Mouse (Mus musculus) MEL (cell line): ENCODE results near the gene Gmip. TPM values are rescaled to one million over a fixed set of nuclear protein-coding genes. Genes with fewer than 3 reads are reported as not detected.

Experiments
- DNase-seq: peaks from one replicate; pipeline ENCODE4 v3.0.0; 2011; ENCODE audit warnings: low read depth, low spot score
- H3K27ac ChIP-seq: 2 replicates; pipeline ENCODE4 v1.5.1; 2012; ENCODE audit warnings: low read depth, mild to moderate bottlenecking, control low read depth, low read length, moderate library complexity; ENCODE audit not compliant: control insufficient read depth
- H3K27me3 ChIP-seq, 2 experiments: fragments of 150-350 bp in 1 of 2; sonication (generic) in 1 of 2; 2 replicates each; pipeline ENCODE4 v1.6.1; 2012; ENCODE audit warnings: low read length in 2 of 2, mild to moderate bottlenecking in 2 of 2, improper control_type of control experiment in 1 of 2, moderate library complexity in 1 of 2; ENCODE audit not compliant: insufficient read depth in 2 of 2, control insufficient read depth in 1 of 2
- H3K36me3 ChIP-seq, 2 experiments: 2 replicates each; pipeline ENCODE4 v1.6.1; 2012 to 2014; ENCODE audit warnings: low read length in 2 of 2, improper control_type of control experiment in 1 of 2, inconsistent platforms in 1 of 2, mild to moderate bottlenecking in 1 of 2; ENCODE audit not compliant: insufficient read depth in 2 of 2, control insufficient read depth in 1 of 2
- H3K4me1 ChIP-seq, 2 experiments: fragments of 150-350 bp in 1 of 2; sonication (generic) in 1 of 2; 2 replicates each; pipeline ENCODE4 v1.6.1; 2012; ENCODE audit warnings: low read length in 2 of 2, improper control_type of control experiment in 1 of 2, mild to moderate bottlenecking in 1 of 2; ENCODE audit not compliant: insufficient read depth in 2 of 2, control insufficient read depth in 1 of 2
- H3K4me3 ChIP-seq, 2 experiments: fragments of 150-350 bp in 1 of 2; sonication (generic) in 1 of 2; 2 replicates each; pipeline ENCODE4 v1.5.1; 2012; ENCODE audit warnings: low read depth in 2 of 2, low read length in 2 of 2, mild to moderate bottlenecking in 2 of 2, moderate library complexity in 2 of 2, control low read depth in 1 of 2, improper control_type of control experiment in 1 of 2; ENCODE audit not compliant: control insufficient read depth in 1 of 2, insufficient read depth in 1 of 2
- H3K79me2 ChIP-seq: 2 replicates; pipeline ENCODE4 v1.6.1; 2012; ENCODE audit warnings: mild to moderate bottlenecking, low read length, moderate library complexity; ENCODE audit not compliant: control insufficient read depth, poor library complexity, insufficient read depth
- H3K9ac ChIP-seq: 2 replicates; pipeline ENCODE4 v1.6.1; 2012; ENCODE audit warnings: low read depth, mild to moderate bottlenecking, control low read depth, low read length, moderate library complexity; ENCODE audit not compliant: control insufficient read depth, poor library complexity, severe bottlenecking
- H3K9me3 ChIP-seq: fragments of 150-350 bp; sonication (generic); replicated peaks from 2 replicates; pipeline ENCODE4 v1.6.1; 2012; ENCODE audit warnings: mild to moderate bottlenecking, low read length, improper control_type of control experiment, moderate library complexity; ENCODE audit not compliant: insufficient read depth
- CHD1 ChIP-seq: IDR thresholded peaks from 2 replicates; pipeline ENCODE4 v1.6.1; 2012; ENCODE audit warnings: low read depth, mild to moderate bottlenecking, inconsistent platforms, low read length, improper control_type of control experiment
- CHD2 ChIP-seq: IDR thresholded peaks from 2 replicates; pipeline ENCODE4 v1.6.1; 2011; ENCODE audit warnings: low read length, improper control_type of control experiment
- ELF1 ChIP-seq: IDR thresholded peaks from 2 replicates; pipeline ENCODE4 v1.6.1; 2014; ENCODE audit warnings: low read depth, mild to moderate bottlenecking, inconsistent platforms, low read length, improper control_type of control experiment, moderate library complexity
- GATA1 ChIP-seq: IDR thresholded peaks from 2 replicates; pipeline ENCODE4 v1.6.1; 2011; ENCODE audit warnings: low read depth, low read length, improper control_type of control experiment
- JUND ChIP-seq: IDR thresholded peaks from 2 replicates; pipeline ENCODE4 v1.6.1; 2011; ENCODE audit warnings: low read depth, mild to moderate bottlenecking, improper control_type of control experiment, low read length
- KAT2A ChIP-seq: conservative IDR thresholded peaks from 2 replicates; pipeline ENCODE4 v1.6.1; 2012; ENCODE audit warnings: low read depth, low read length, improper control_type of control experiment, inconsistent platforms
- MAFK ChIP-seq: IDR thresholded peaks from 2 replicates; pipeline ENCODE4 v1.6.1; 2011; ENCODE audit warnings: low read depth, mild to moderate bottlenecking, low read length, improper control_type of control experiment, borderline replicate concordance
- MAX ChIP-seq: IDR thresholded peaks from 2 replicates; pipeline ENCODE4 v1.6.1; 2011; ENCODE audit warnings: low read length, improper control_type of control experiment
- MAZ ChIP-seq: IDR thresholded peaks from 2 replicates; pipeline ENCODE4 v1.6.1; 2012; ENCODE audit warnings: low read depth, mild to moderate bottlenecking, inconsistent platforms, low read length, improper control_type of control experiment
- MEF2A ChIP-seq: IDR thresholded peaks from 2 replicates; pipeline ENCODE4 v1.6.1; 2014; ENCODE audit warnings: low read depth, mild to moderate bottlenecking, inconsistent platforms, low read length, improper control_type of control experiment; ENCODE audit not compliant: poor library complexity, insufficient replicate concordance, severe bottlenecking; ENCODE audit errors: extremely low read depth
- MXI1 ChIP-seq: IDR thresholded peaks from 2 replicates; pipeline ENCODE4 v1.6.1; 2011; ENCODE audit warnings: mild to moderate bottlenecking, low read depth, low read length, improper control_type of control experiment
- MYB ChIP-seq: IDR thresholded peaks from 2 replicates; pipeline ENCODE4 v1.6.1; 2011; ENCODE audit warnings: mild to moderate bottlenecking, low read depth, low read length, improper control_type of control experiment
- NRF1 ChIP-seq: IDR thresholded peaks from 2 replicates; pipeline ENCODE4 v1.6.1; 2014; ENCODE audit warnings: low read depth, mild to moderate bottlenecking, inconsistent platforms, low read length, improper control_type of control experiment, moderate library complexity; ENCODE audit not compliant: poor library complexity, insufficient read depth, severe bottlenecking
- POLR2AphosphoS2 ChIP-seq: IDR thresholded peaks from 2 replicates; pipeline ENCODE4 v1.6.1; 2011; ENCODE audit warnings: low read length, improper control_type of control experiment
- POLR2AphosphoS5 ChIP-seq: IDR thresholded peaks from 2 replicates; pipeline ENCODE4 v1.6.1; 2012; ENCODE audit warnings: low read depth, borderline replicate concordance, mild to moderate bottlenecking, inconsistent platforms, low read length, moderate library complexity, mixed read lengths
- SMC3 ChIP-seq: IDR thresholded peaks from 2 replicates; pipeline ENCODE4 v1.6.1; 2011; ENCODE audit warnings: low read depth, low read length, improper control_type of control experiment
- TBP ChIP-seq: IDR thresholded peaks from 2 replicates; pipeline ENCODE4 v1.8.0; 2011; ENCODE audit warnings: low read depth, low read length, improper control_type of control experiment
- UBTF ChIP-seq: IDR thresholded peaks from 2 replicates; pipeline ENCODE4 v1.6.1; 2012; ENCODE audit warnings: low read depth, mild to moderate bottlenecking, inconsistent platforms, low read length, improper control_type of control experiment, moderate library complexity, borderline replicate concordance; ENCODE audit not compliant: insufficient read depth
- USF1 ChIP-seq: IDR thresholded peaks from 2 replicates; pipeline ENCODE4 v1.6.1; 2014; ENCODE audit warnings: low read depth, mild to moderate bottlenecking, inconsistent platforms, low read length, improper control_type of control experiment, moderate library complexity
- USF2 ChIP-seq, 2 experiments: IDR thresholded peaks; 2 replicates each; pipeline ENCODE4 v1.6.1; 2011 to 2012; ENCODE audit warnings: improper control_type of control experiment in 2 of 2, low read length in 2 of 2, borderline replicate concordance in 1 of 2, inconsistent platforms in 1 of 2, low read depth in 1 of 2, mild to moderate bottlenecking in 1 of 2; ENCODE audit not compliant: insufficient read depth in 1 of 2
- ZKSCAN1 ChIP-seq: IDR thresholded peaks from 2 replicates; pipeline ENCODE4 v1.6.1; 2012; ENCODE audit warnings: low read depth, mild to moderate bottlenecking, inconsistent platforms, low read length, improper control_type of control experiment, moderate library complexity
- ZNF384 ChIP-seq: IDR thresholded peaks from 2 replicates; pipeline ENCODE4 v1.6.1; 2012; ENCODE audit warnings: low read depth, mild to moderate bottlenecking, inconsistent platforms, low read length, improper control_type of control experiment
- polyA plus RNA-seq, 2 experiments: library from polyadenylated mRNA; stranded (reverse) in 1 of 2; unstranded in 1 of 2; fragments of >175 nt in 1 of 2; fragments of >200 nt in 1 of 2; gene quantifications; 2 replicates each; pipeline versions ENCODE4 v1.2.1 to v1.2.4; 2012; ENCODE audit warnings: low replicate concordance in 2 of 2, low read depth in 1 of 2; ENCODE audit not compliant: insufficient read length in 2 of 2, insufficient read depth in 1 of 2, missing spikeins in 1 of 2
- total RNA-seq: library from RNA; depleted of rRNA; stranded (reverse); fragments of 300-350 nt; gene quantifications from 2 replicates; pipeline ENCODE4 v1.2.3, GENCODE M21; 2012

Gmip gene
- total and polyA plus RNA-seq, 3 experiments, result 21.8 to 52.4 TPM; not detected in 1

- no peak for DNase-seq
- H3K36me3 ChIP-seq, result peaks cover 5 to 14% of the 10 kb centered on the region in 2 experiments
- no peaks in the 10 kb centered on the region for H3K9me3 ChIP-seq
- peaks cover 4 to 15% of the 10 kb centered on the region in 2 experiments for H3K4me1 ChIP-seq
- H3K79me2 ChIP-seq, result peaks cover 31% of the 10 kb centered on the region
- H3K27me3 ChIP-seq, result no peaks in the 10 kb centered on the region
- H3K9ac ChIP-seq, result no peak overlapping the region
- no peak for TF ChIP-seq MAFK
- TF ChIP-seq NRF1, result no peak
- no peak for TF ChIP-seq MYB
- no peak for TF ChIP-seq CHD1
- no peak for TF ChIP-seq USF2 (IDR thresholded peaks at IDR 0.05; ENCODE audit: borderline replicate concordance in 1 of 2, insufficient read depth in 1 of 2, low read depth in 1 of 2, low read length in 2 of 2)
- no peak for TF ChIP-seq JUND
- H3K27ac ChIP-seq, result no peak overlapping the region
- no peak overlapping the region for H3K4me3 ChIP-seq
These were observed 14.8 kb upstream of the Gmip start for GRCm38 (mm10) chr8:69793666-69794065.

- TF ChIP-seq MEF2A, result no peak
- TF ChIP-seq POLR2AphosphoS2, result no peak
- TF ChIP-seq MYB, result no peak
- TF ChIP-seq UBTF, result no peak
- TF ChIP-seq ELF1, result no peak
- TF ChIP-seq SMC3, result no peak
- TF ChIP-seq MAFK, result no peak
- no peak for TF ChIP-seq CHD2
- peaks cover 5 to 14% of the 10 kb centered on the region in 2 experiments for H3K36me3 ChIP-seq
- H3K27me3 ChIP-seq, result no peaks in the 10 kb centered on the region
- no peak overlapping the region for H3K4me3 ChIP-seq
- H3K27ac ChIP-seq, result no peak overlapping the region
- H3K4me1 ChIP-seq, result peaks cover 4 to 14% of the 10 kb centered on the region in 2 experiments; a peak in 3 of 4 replicates
- H3K9ac ChIP-seq, result no peak overlapping the region
- DNase-seq, result no peak
- H3K9me3 ChIP-seq, result no peaks in the 10 kb centered on the region
- peaks cover 31% of the 10 kb centered on the region for H3K79me2 ChIP-seq
These were observed 14.4 kb upstream of the Gmip start for GRCm38 (mm10) chr8:69794096-69794495.

GRCm38 (mm10) chr8:69794901-69795300 lies 13.6 kb upstream of the Gmip start:
- Histone ChIP-seq H3K9ac (no peak overlapping the region), H3K4me3 (no peak overlapping the region), H3K27me3 (no peaks in the 10 kb centered on the region), H3K79me2 (peaks cover 31% of the 10 kb centered on the region), H3K27ac (no peak overlapping the region), H3K36me3 (peaks cover 5 to 11% of the 10 kb centered on the region in 2 experiments), H3K9me3 (no peaks in the 10 kb centered on the region), H3K4me1 (peaks cover 4 to 7% of the 10 kb centered on the region in 2 experiments; a peak in 3 of 4 replicates)
- TF ChIP-seq TBP, result no peak
- no peak for TF ChIP-seq GATA1
- no peak for TF ChIP-seq KAT2A
- no peak for TF ChIP-seq JUND
- TF ChIP-seq POLR2AphosphoS2, result no peak
- TF ChIP-seq ZKSCAN1, result no peak
- TF ChIP-seq MAZ, result no peak
- TF ChIP-seq MAX, result no peak
- TF ChIP-seq UBTF, result no peak
- TF ChIP-seq USF1, result no peak
- TF ChIP-seq MAFK, result no peak
- no peak for TF ChIP-seq POLR2AphosphoS5
- TF ChIP-seq ZNF384, result no peak
- no peak for TF ChIP-seq CHD2
- TF ChIP-seq MEF2A, result no peak
- TF ChIP-seq MXI1, result no peak
- DNase-seq, result no peak
